Mouse (Mus musculus): ENCODE measurements around the gene Tnfsf15.

Gene Tnfsf15

GRCm38 (mm10) chr4:63684412-63685252 lies 60.3 kb downstream of the Tnfsf15 start:
- no peak for DNase-seq (ENCODE audit: low read depth, low spot score)

- DNase-seq (ENCODE audit: low read depth, low spot score): peak; percentile 36
These were observed 61.2 kb downstream of the Tnfsf15 start for GRCm38 (mm10) chr4:63683716-63684115.

GRCm38 (mm10) chr4:63683056-63683455 lies 61.9 kb downstream of the Tnfsf15 start:
- no peak for DNase-seq (ENCODE audit: low read depth, low spot score)

GRCm38 (mm10) chr4:63682441-63682840 lies 62.5 kb downstream of the Tnfsf15 start:
- DNase-seq (ENCODE audit: low read depth, low spot score): no peak

GRCm38 (mm10) chr4:63681557-63681956 lies 63.4 kb downstream of the Tnfsf15 start:
- peak; percentile 20 for DNase-seq (ENCODE audit: low read depth, low spot score)

Data from brain, adult 2 months (tissue).